ENCODE assay signal across 13 mouse cellular contexts in genomic region chr8:122112264-122112965, GRCm38 (mm10).
DNase-seq lines count a peak whose midpoint lies in the region; TF ChIP-seq lines count a peak whose summit lies in the region.
"Had no signal": no experiment of that assay in that cellular context is flagged by ENCODE, and none has a peak within 500 bp of the region (broad histone marks: within the 10 kb centered on the region; RNA-seq: fewer than 3 reads in every experiment).

No protein-coding gene starts in this region.

- H3K9me3 ChIP-seq in heart, embryonic 10.5 days: no peaks in the 10 kb centered on the region
- H3K9me3 ChIP-seq: limb, embryonic 13.5 days; midbrain, embryonic 13.5 days had no signal

- H3K27ac ChIP-seq in heart, embryonic 10.5 days: peak overlapping the region; percentile 42
- peak overlapping the region; percentile 53 for H3K27ac ChIP-seq in brown adipose tissue, adult 24 weeks (replicated peaks; ENCODE audit: low read depth, low read length)
- H3K27ac ChIP-seq: limb, embryonic 13.5 days; midbrain, embryonic 13.5 days had no signal

- 74% methylated on average over 14 of the region's 14 CpGs for WGBS in heart, embryonic 10.5 days

- no peak for DNase-seq in heart, embryonic 10.5 days (ENCODE audit: low spot score)
- DNase-seq in heart, postnatal 4 days: no peak
- DNase-seq in lung, postnatal 14 days: peak; percentile 46
- no peak for DNase-seq in urinary bladder, postnatal 10 days (ENCODE audit: low spot score)
- DNase-seq in spleen, postnatal 14 days (ENCODE audit: low spot score in 2 of 2): no peak
- DNase-seq in urinary bladder, postnatal 25 days (ENCODE audit: low spot score): no peak
- DNase-seq: cerebellum, adult 11-12 months; retina, postnatal 1 day had no signal

- peaks cover 34% of the 10 kb centered on the region for H3K4me1 ChIP-seq in heart, embryonic 10.5 days
- peaks cover 5% of the 10 kb centered on the region for H3K4me1 ChIP-seq in brown adipose tissue, adult 24 weeks (ENCODE audit: control insufficient read depth, insufficient read depth, insufficient read length, low read length)
- H3K4me1 ChIP-seq: midbrain, embryonic 13.5 days had no signal

- no peaks in the 10 kb centered on the region for H3K79me2 ChIP-seq in C2C12 (ENCODE audit: control insufficient read depth, insufficient read depth)

- no peaks in the 10 kb centered on the region for H3K36me3 ChIP-seq in heart, embryonic 10.5 days
- H3K36me3 ChIP-seq in C2C12 (ENCODE audit: control insufficient read depth, insufficient read depth): no peaks in the 10 kb centered on the region
- H3K36me3 ChIP-seq: limb, embryonic 13.5 days; midbrain, embryonic 13.5 days had no signal

- peaks cover 28% of the 10 kb centered on the region for H3K27me3 ChIP-seq in heart, embryonic 10.5 days (ENCODE audit: insufficient read depth, poor library complexity, severe bottlenecking)
- no peaks in the 10 kb centered on the region for H3K27me3 ChIP-seq in C2C12 (ENCODE audit: control insufficient read depth, insufficient read depth, insufficient read length)
- H3K27me3 ChIP-seq: limb, embryonic 13.5 days; midbrain, embryonic 13.5 days had no signal

- no peaks in the 10 kb centered on the region for H3K79me3 ChIP-seq in C2C12 (ENCODE audit: low read depth)

- no peak overlapping the region for H3ac ChIP-seq in C2C12 (ENCODE audit: control insufficient read depth, insufficient read length, low read depth)

- no peak for TF ChIP-seq CTCF in C2C12 (IDR thresholded peaks at IDR 0.05; ENCODE audit: control insufficient read depth, insufficient read depth, insufficient read length)

- no peak overlapping the region for H3K4me3 ChIP-seq in heart, embryonic 10.5 days
- H3K4me3 ChIP-seq in C2C12 (ENCODE audit: insufficient read depth, poor library complexity, severe bottlenecking): no peak overlapping the region
- H3K4me3 ChIP-seq in brown adipose tissue, adult 24 weeks (ENCODE audit: insufficient read depth, low read depth, low read length): no peak overlapping the region
- H3K4me3 ChIP-seq: erythroblast, embryonic 14.5 days; limb, embryonic 13.5 days; midbrain, embryonic 13.5 days had no signal

TF ChIP-seq in C2C12, 6 proteins besides CTCF, POLR2A, EP300 and RAD21:
- TF ChIP-seq MAX (IDR thresholded peaks at IDR 0.05): no peak
- TF ChIP-seq CEBPB (IDR thresholded peaks at IDR 0.05; ENCODE audit: low read depth): no peak
- TF ChIP-seq MYOG (IDR thresholded peaks at IDR 0.05; ENCODE audit: control insufficient read depth, extremely low read depth, insufficient read length): no peak
- no peak for TF ChIP-seq USF1 (IDR thresholded peaks at IDR 0.05; ENCODE audit: low read depth)
- TF ChIP-seq MYOD1 (IDR thresholded peaks at IDR 0.05; ENCODE audit: control insufficient read depth, insufficient read length, low read depth): peak; percentile 1
